Mouse (Mus musculus): ENCODE results near the gene Maged2. TPM values are rescaled to one million over a fixed set of nuclear protein-coding genes. Genes with fewer than 3 reads are reported as not detected.

Gene Maged2
- polyA plus RNA-seq, 1 experiment from 2014 or later = 408 TPM

Other genes starting within 250 kb of the Maged2 start
- 3.0 and 3.6 TPM in 2 replicates for gene Pfkfb1, start 226.1 kb downstream of the Maged2 start, polyA plus RNA-seq (2015; fragmentation: Nextera tagmentation; extraction: Ambion mirVana)
- gene Apex2, start 224.5 kb downstream of the Maged2 start, polyA plus RNA-seq (2015; fragmentation: Nextera tagmentation; extraction: Ambion mirVana) = 17.7 and 18.2 TPM in 2 replicates
- 57.2 and 58.9 TPM in 2 replicates for gene Tro, start 156.8 kb downstream of the Maged2 start, polyA plus RNA-seq (2015; fragmentation: Nextera tagmentation; extraction: Ambion mirVana)
- 70.7 and 74.4 TPM in 2 replicates for gene Gnl3l, start 203.0 kb upstream of the Maged2 start, polyA plus RNA-seq (2015; fragmentation: Nextera tagmentation; extraction: Ambion mirVana)
- gene Fgd1, start 231.8 kb upstream of the Maged2 start, polyA plus RNA-seq (2015; fragmentation: Nextera tagmentation; extraction: Ambion mirVana) = 10.9 and 11.8 TPM in 2 replicates